Mouse (Mus musculus) heart, embryonic 16.5 days (tissue): ENCODE measurements around the gene Reg2. TPM values are rescaled to one million over a fixed set of nuclear protein-coding genes. Genes with fewer than 3 reads are reported as not detected.
"Not testable (repeated sequence)": the region's sequence is repeated elsewhere in the genome, so short reads cannot be mapped to it uniquely, and the experiment has no call there.

ENCODE experiments used
- ATAC-seq: fragments of 200-750 bp; cut with Nextera tagmentation; replicated peaks from 2 replicates; pipeline ENCODE4 v1.8.0; 2017; ENCODE audit warnings: moderate number of reproducible peaks; ENCODE audit not compliant: insufficient read depth, low FRiP score; ENCODE audit errors: extremely low read depth
- H3K27ac ChIP-seq: fragments of 300-500 bp; sonication (generic); 2 replicates; pipeline ENCODE4 v1.5.1; 2014; ENCODE audit warnings: mild to moderate bottlenecking, low read length, control low read depth, moderate library complexity
- H3K27me3 ChIP-seq: fragments of 300-500 bp; sonication (generic); 2 replicates; pipeline ENCODE4 v1.6.1; 2014; ENCODE audit warnings: low read length, mixed read lengths; ENCODE audit not compliant: control insufficient read depth, insufficient read depth
- H3K36me3 ChIP-seq: fragments of 300-500 bp; sonication (generic); 2 replicates; pipeline ENCODE4 v1.6.1; 2014; ENCODE audit not compliant: control insufficient read depth, insufficient read depth
- H3K4me1 ChIP-seq: fragments of 300-500 bp; sonication (generic); 2 replicates; pipeline ENCODE4 v1.6.1; 2014; ENCODE audit warnings: low read length, mixed read lengths; ENCODE audit not compliant: control insufficient read depth, insufficient read depth
- H3K4me2 ChIP-seq: fragments of 300-500 bp; sonication (generic); 2 replicates; pipeline ENCODE4 v1.6.1; 2014; ENCODE audit warnings: low read depth, mild to moderate bottlenecking, control low read depth, low read length
- H3K4me3 ChIP-seq: fragments of 300-500 bp; sonication (generic); 2 replicates; pipeline ENCODE4 v1.5.1; 2014; ENCODE audit warnings: mild to moderate bottlenecking, control low read depth, low read length
- H3K9ac ChIP-seq: fragments of 300-500 bp; sonication (generic); 2 replicates; pipeline ENCODE4 v1.6.1; 2014; ENCODE audit warnings: low read length, control low read depth
- H3K9me3 ChIP-seq: fragments of 300-500 bp; sonication (generic); replicated peaks from 2 replicates; pipeline ENCODE4 v1.6.1; 2016; ENCODE audit warnings: low read length; ENCODE audit not compliant: control insufficient read depth
- WGBS: fragments of 180-500 bp; shearing (Covaris S2); extraction: QIAGEN DNeasy Blood & Tissue Kit; methylation state at CpG from one replicate; pipeline ENCODE4 v1.1.7; 2014; 5-methylcytosine and 5-hydroxymethylcytosine counted together
- polyA plus RNA-seq: library from polyadenylated mRNA; unstranded; fragments of >200 nt; fragmentation: Nextera tagmentation; extraction: Ambion mirVana; gene quantifications from 2 replicates; pipeline ENCODE4 v1.2.1, GENCODE M21; 2015

Gene Reg2
- not detected in 2 replicates for polyA plus RNA-seq

DNA sequence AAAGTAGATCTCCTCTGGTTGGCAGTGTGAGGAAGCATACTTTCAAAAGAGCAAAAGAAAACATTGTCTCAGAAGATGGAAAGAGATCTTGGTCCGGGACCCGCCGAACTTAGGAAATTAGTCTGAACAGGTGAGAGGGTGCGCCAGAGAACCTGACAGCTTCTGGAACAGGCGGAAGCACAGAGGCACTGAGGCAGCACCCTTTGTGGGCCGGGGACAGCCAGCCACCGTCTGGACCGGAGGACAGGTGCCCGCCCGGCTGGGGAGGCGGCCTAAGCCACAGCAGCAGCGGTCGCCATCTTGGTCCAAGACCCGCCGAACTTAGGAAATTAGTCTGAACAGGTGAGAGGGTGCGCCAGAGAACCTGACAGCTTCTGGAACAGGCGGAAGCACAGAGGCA, at the start of gene Reg2:
Gene Reg2 (plus strand): TSS at position 301 of the 400 bp plus-strand sequence.
- not testable (repeated sequence) for H3K4me2 ChIP-seq, H3K27ac ChIP-seq, H3K4me3 ChIP-seq, H3K9ac ChIP-seq, H3K9me3 ChIP-seq, H3K27me3 ChIP-seq, ATAC-seq, H3K36me3 ChIP-seq, H3K4me1 ChIP-seq
- WGBS: 83% methylated on average over 4 of the region's 17 CpGs

DNA sequence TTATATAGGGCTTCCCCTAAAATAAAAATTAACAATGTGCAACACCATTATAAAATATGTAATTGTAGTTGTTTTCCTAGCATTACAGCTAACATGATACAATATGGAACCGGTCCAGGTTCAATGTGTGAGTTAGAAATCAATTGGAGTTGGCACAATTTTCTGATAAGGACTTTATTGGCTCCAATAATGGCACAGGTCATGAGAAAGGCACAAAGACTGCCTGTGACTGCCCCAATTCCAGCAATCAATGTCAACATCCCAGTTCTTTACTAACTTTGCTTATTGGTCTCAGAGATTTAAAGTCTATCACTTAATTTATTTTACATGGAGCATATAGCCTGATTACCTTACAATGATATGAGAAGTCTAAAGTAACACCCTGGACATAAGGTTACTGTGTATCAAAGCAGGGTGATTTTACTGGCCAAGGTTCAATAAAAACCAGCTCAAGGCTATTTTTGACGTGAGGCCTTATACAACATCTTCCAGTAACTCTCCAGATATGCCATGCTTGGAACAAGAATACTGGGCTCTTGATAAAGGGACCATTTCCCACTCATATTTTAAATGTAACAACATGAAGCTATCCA, 33.4 kb upstream of the Reg2 start:
- no peaks in the 10 kb centered on the region for H3K27me3 ChIP-seq
- no peaks in the 10 kb centered on the region for H3K9me3 ChIP-seq
- H3K4me1 ChIP-seq: no peaks in the 10 kb centered on the region
- H3K4me3 ChIP-seq: no peak overlapping the region
- no peak for ATAC-seq
- no peak overlapping the region for H3K27ac ChIP-seq
- H3K9ac ChIP-seq: no peak overlapping the region
- 44% methylated on average over 2 of the region's 2 CpGs for WGBS
- H3K4me2 ChIP-seq: no peak overlapping the region
- no peaks in the 10 kb centered on the region for H3K36me3 ChIP-seq

DNA sequence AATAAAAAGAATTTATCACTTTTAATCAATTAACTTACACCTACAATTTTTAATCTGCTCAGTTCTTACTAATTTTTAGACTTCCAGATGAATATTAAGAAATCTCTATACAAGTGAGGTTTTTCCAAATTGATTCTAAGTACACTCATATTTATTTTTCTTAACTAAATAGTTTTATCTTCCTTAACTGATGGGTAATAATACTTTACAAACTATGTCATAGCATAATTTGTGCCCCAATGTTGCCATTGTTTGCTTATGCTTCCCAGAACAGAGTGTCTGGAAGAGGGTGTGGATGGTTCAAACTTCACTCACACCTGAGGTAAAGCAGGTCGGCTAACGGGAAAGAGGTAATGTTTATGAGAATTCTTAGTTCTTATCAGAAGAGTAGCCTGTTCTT, 25.1 kb upstream of the Reg2 start, which contains the start of gene Reg3b:
Gene Reg3b (plus strand): TSS at position 301 of the 400 bp plus-strand sequence.
- no peak for ATAC-seq
- 78% methylated on average over 2 of the region's 2 CpGs for WGBS
- no peaks in the 10 kb centered on the region for H3K4me1 ChIP-seq

DNA sequence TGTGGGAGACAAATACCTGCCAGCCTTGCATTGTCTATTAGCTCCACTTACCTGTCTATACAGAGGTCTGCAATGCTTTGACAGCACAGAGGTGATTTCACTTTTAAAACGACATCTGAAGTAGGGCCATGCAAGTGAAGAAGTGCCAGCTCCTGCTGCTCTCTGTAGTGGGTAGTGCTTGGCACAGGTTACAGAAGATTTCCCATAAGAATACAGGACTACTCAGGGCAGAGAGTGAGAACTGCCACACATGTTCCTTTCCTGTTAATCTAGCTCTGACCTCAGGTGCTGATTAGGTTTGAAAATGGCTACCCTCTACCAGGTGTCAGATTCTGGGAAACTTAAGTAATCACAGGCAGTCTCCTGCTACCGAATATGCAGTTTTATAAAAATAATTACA, 16.7 kb upstream of the Reg2 start, which contains the start of gene Reg3d:
Gene Reg3d (minus strand): TSS at position 101 of the 400 bp plus-strand sequence.
- ATAC-seq: no peak
- no peak within 1 kb of the TSS for H3K4me2 ChIP-seq
- no peak within 1 kb of the TSS for H3K4me3 ChIP-seq
- WGBS: 54% methylated on average over 2 of the region's 2 CpGs
- H3K9me3 ChIP-seq: no peaks in the 10 kb centered on the region
- no peaks in the 10 kb centered on the region for H3K36me3 ChIP-seq
- H3K9ac ChIP-seq: no peak within 1 kb of the TSS
- no peaks in the 10 kb centered on the region for H3K4me1 ChIP-seq
- no peak within 1 kb of the TSS for H3K27ac ChIP-seq
- no peaks in the 10 kb centered on the region for H3K27me3 ChIP-seq

More for the DNA sequence above, 25.1 kb upstream of the Reg2 start, which contains the start of gene Reg3b:
- no peak within 1 kb of the TSS for H3K4me2 ChIP-seq
- H3K9ac ChIP-seq: no peak within 1 kb of the TSS
- no peaks in the 10 kb centered on the region for H3K27me3 ChIP-seq
- no peak within 1 kb of the TSS for H3K4me3 ChIP-seq
- no peaks in the 10 kb centered on the region for H3K9me3 ChIP-seq
- no peaks in the 10 kb centered on the region for H3K36me3 ChIP-seq
- H3K27ac ChIP-seq: no peak within 1 kb of the TSS

DNA sequence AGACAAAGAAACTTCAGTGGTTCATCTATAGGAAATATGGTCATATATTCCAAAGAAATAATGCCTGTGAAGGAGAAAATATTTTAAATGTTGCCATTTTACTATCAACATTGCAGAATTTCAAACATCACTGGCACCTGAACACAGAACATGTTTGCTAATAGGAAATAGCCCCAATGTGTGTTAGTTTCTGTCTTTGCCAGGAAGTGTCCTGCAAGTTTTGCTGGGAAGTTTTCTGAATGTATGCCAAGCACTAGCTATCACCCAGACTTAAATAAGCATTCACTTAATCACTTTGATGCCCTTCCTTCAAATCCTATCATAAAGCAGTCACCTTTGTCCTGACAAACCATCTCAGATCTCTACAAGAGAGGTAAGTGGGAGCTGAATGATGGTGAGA, 15.0 kb upstream of the Reg2 start, which contains the start of gene Reg3a:
Gene Reg3a (plus strand): TSS at position 301 of the 400 bp plus-strand sequence.
- Histone ChIP-seq H3K9me3 (no peaks in the 10 kb centered on the region), H3K27ac (no peak within 1 kb of the TSS), H3K4me1 (no peaks in the 10 kb centered on the region), H3K27me3 (no peaks in the 10 kb centered on the region), H3K4me3 (no peak within 1 kb of the TSS), H3K9ac (no peak within 1 kb of the TSS), H3K4me2 (no peak within 1 kb of the TSS), H3K36me3 (no peaks in the 10 kb centered on the region)
- ATAC-seq: no peak

DNA sequence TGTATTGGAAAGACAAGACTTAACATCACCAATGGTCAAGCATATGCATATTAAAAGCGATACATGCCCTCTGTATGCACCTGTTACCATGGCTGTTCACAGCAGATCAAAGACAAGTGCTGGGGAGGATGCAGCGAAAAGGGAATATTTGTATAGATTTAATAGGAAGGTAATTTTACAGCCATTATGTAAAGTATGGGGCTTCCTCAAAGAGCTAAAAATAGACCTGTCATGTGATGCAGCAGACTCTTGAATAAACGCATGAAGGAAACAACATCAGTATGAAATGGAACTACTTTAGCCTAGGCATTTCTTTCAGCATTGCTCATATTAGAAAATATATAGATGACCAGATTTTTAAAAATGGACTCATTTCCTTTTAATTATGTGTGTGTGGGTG, 9.8 kb upstream of the Reg2 start:
- WGBS: 69% methylated on average over 3 of the region's 3 CpGs
- H3K4me3 ChIP-seq: no peak overlapping the region
- no peak for ATAC-seq
- H3K9me3 ChIP-seq: no peaks in the 10 kb centered on the region
- H3K9ac ChIP-seq: no peak overlapping the region
- H3K4me1 ChIP-seq: no peaks in the 10 kb centered on the region
- H3K27ac ChIP-seq: no peak overlapping the region
- H3K27me3 ChIP-seq: no peaks in the 10 kb centered on the region
- H3K36me3 ChIP-seq: no peaks in the 10 kb centered on the region
- no peak overlapping the region for H3K4me2 ChIP-seq

DNA sequence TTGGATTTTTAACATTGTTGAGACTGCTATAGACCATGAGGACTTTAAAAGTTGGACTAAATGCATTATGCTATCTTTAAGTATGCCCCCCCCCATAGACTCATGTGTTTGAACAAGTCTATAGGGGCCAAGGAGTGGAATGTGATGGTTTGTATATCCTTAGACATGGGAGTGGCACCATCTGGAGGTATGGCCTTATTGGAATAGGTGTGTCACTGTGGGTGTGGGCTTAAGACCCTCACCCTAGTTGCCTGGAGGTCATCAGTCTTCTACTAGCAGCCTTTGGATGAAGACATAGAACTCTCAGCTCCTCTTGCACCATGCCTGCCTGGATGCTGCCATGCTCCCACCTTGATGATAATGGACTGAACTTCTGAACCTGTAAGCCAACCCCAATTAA, 27.0 kb downstream of the Reg2 start, which contains the start of gene Reg1:
Gene Reg1 (plus strand): TSS at position 301 of the 400 bp plus-strand sequence.
- H3K4me1 ChIP-seq, H3K27ac ChIP-seq, H3K27me3 ChIP-seq, H3K9ac ChIP-seq, H3K9me3 ChIP-seq, H3K4me3 ChIP-seq, ATAC-seq, H3K4me2 ChIP-seq, H3K36me3 ChIP-seq: not testable (repeated sequence)

DNA sequence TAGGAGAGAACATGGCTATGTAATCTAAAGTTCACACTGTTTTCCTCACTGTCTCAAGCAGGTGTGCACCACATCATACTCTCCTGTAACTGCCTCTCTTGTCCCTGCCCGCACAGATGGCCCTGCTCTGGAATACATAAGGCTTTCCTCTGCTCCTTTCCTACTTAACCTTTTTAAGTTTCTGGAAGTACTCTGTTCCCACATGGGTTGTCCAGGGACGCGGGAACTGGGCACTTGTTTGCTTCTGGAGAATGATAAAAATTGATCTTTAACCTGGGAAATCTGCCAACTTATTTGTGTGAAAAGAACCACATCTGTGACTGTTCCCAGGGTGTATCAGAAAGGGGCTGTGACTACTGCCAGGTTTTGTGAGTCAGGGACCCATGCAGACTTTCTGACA, 30.1 kb downstream of the Reg2 start:
- ATAC-seq: no peak
- H3K4me1 ChIP-seq: no peaks in the 10 kb centered on the region
- 65% methylated on average over 3 of the region's 3 CpGs for WGBS

DNA sequence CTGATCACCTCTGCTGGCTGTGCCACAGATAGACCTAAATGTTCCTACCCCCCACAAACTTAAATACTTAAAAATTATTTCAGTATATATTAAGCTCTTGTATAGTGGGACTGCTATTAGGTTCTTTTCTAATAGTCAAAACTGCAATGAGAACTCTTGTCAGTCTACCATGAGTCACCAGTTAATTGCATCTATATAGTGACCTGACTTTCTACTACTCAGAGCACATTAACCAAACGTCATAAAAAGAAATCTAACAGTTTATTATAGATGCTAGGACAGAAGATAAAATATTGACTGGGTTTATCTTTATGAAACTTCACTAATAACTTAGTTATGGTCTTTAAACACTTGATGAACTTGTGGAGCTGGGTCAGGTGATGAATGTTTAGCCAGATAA, 51.8 kb downstream of the Reg2 start:
- H3K4me2 ChIP-seq: no peak overlapping the region
- H3K36me3 ChIP-seq: no peaks in the 10 kb centered on the region
- H3K9ac ChIP-seq: no peak overlapping the region
- H3K4me3 ChIP-seq: no peak overlapping the region
- H3K27me3 ChIP-seq: no peaks in the 10 kb centered on the region
- no peak for ATAC-seq
- no peaks in the 10 kb centered on the region for H3K4me1 ChIP-seq
- no peak overlapping the region for H3K27ac ChIP-seq
- WGBS: 48% methylated on average over 1 of the region's 1 CpGs
- H3K9me3 ChIP-seq: no peaks in the 10 kb centered on the region

More for the DNA sequence above, 30.1 kb downstream of the Reg2 start:
- H3K9me3 ChIP-seq: 0 out of 2 replicates have a peak, but pooled peaks cover 3% of the 10 kb centered on the region
- H3K27me3 ChIP-seq: no peaks in the 10 kb centered on the region
- H3K36me3 ChIP-seq: no peaks in the 10 kb centered on the region
- H3K9ac ChIP-seq: no peak overlapping the region
- H3K4me2 ChIP-seq: no peak overlapping the region
- no peak overlapping the region for H3K27ac ChIP-seq
- no peak overlapping the region for H3K4me3 ChIP-seq
